In genomic region chr8:121313458-121313857, GRCm38 (mm10) we compare ENCODE assay signal across 15 mouse cellular contexts.
DNase-seq lines count a peak whose midpoint lies in the region; TF ChIP-seq lines count a peak whose summit lies in the region.
"Had no signal": no experiment of that assay in that cellular context is flagged by ENCODE, and none has a peak within 500 bp of the region (broad histone marks: within the 10 kb centered on the region; RNA-seq: fewer than 3 reads in every experiment).

No protein-coding gene starts in this region.

- no peaks in the 10 kb centered on the region for H3K27me3 ChIP-seq in testis, adult 2 months (ENCODE audit: control insufficient read depth, insufficient read depth, low read length)
- peaks cover 42% of the 10 kb centered on the region for H3K27me3 ChIP-seq in embryonic facial prominence, embryonic 10.5 days (replicated peaks; ENCODE audit: low read depth, poor library complexity, severe bottlenecking)
- H3K27me3 ChIP-seq: forebrain, embryonic 15.5 days; lung, embryonic 15.5 days had no signal

- no peaks in the 10 kb centered on the region for H3K4me1 ChIP-seq in testis, adult 2 months (ENCODE audit: control insufficient read depth, insufficient read depth, low read length)
- H3K4me1 ChIP-seq in embryonic facial prominence, embryonic 10.5 days: peaks cover 65% of the 10 kb centered on the region

- intact Hi-C loops in gastrocnemius, adult 2 months (cut with DNase I): no loop called here
- intact Hi-C loops in gastrocnemius, postnatal 36 days (cut with DNase I): no loop called here

- TF ChIP-seq POLR2A in testis, adult 2 months (IDR thresholded peaks at IDR 0.05; ENCODE audit: control insufficient read depth, low read depth, low read length): no peak

- 46% methylated on average over 6 of the region's 6 CpGs for WGBS in embryonic facial prominence, embryonic 10.5 days

- no peak for DNase-seq in gastrocnemius, adult 2 months
- no peak for DNase-seq in gastrocnemius, postnatal 36 days
- peak; percentile 41 for DNase-seq in kidney, postnatal 10 days
- DNase-seq in kidney, adult 8-10 months: no peak
- no peak for DNase-seq in testis, postnatal 10 days (ENCODE audit: low spot score)
- no peak for DNase-seq in embryonic facial prominence, embryonic 10.5 days (ENCODE audit: low spot score)
- DNase-seq in urinary bladder, postnatal 10 days (ENCODE audit: low spot score): no peak
- DNase-seq: cerebellum, adult 11-12 months; gastrocnemius, postnatal 25 days; kidney, postnatal 25 days had no signal

- TF ChIP-seq CTCF in gastrocnemius, adult 2 months (IDR thresholded peaks at IDR 0.05): peak; percentile 31
- TF ChIP-seq CTCF in testis, adult 2 months (IDR thresholded peaks at IDR 0.05; ENCODE audit: control insufficient read depth, insufficient read depth, insufficient replicate concordance, low read depth, low read length): peak; percentile 9; the same call in 1 of the 2 replicates

- no peak overlapping the region for H3K27ac ChIP-seq in gastrocnemius, adult 2 months
- H3K27ac ChIP-seq in testis, adult 2 months (ENCODE audit: control insufficient read depth, insufficient read depth, low read depth, low read length): no peak overlapping the region
- 0 out of 2 replicates have a peak overlapping the region, but pooled peaks have one; percentile 25 for H3K27ac ChIP-seq in embryonic facial prominence, embryonic 10.5 days (replicated peaks)
- H3K27ac ChIP-seq: embryonic facial prominence, embryonic 13.5 days; forebrain, embryonic 15.5 days; lung, embryonic 15.5 days had no signal

- no peaks in the 10 kb centered on the region for H3K9me3 ChIP-seq in embryonic facial prominence, embryonic 10.5 days
- H3K9me3 ChIP-seq: embryonic facial prominence, embryonic 13.5 days; forebrain, embryonic 15.5 days; lung, embryonic 15.5 days; midbrain, embryonic 10.5 days had no signal

- H3K4me3 ChIP-seq in gastrocnemius, adult 2 months: no peak overlapping the region
- no peak overlapping the region for H3K4me3 ChIP-seq in testis, adult 2 months (ENCODE audit: control insufficient read depth, low read depth, low read length)
- H3K4me3 ChIP-seq in embryonic facial prominence, embryonic 10.5 days: no peak overlapping the region
- H3K4me3 ChIP-seq: embryonic facial prominence, embryonic 13.5 days; forebrain, embryonic 15.5 days; lung, embryonic 15.5 days; midbrain, embryonic 10.5 days had no signal

- no peaks in the 10 kb centered on the region for H3K36me3 ChIP-seq in testis, adult 2 months (ENCODE audit: control insufficient read depth, insufficient read depth, low read length)
- H3K36me3 ChIP-seq in embryonic facial prominence, embryonic 10.5 days (replicated peaks): no peaks in the 10 kb centered on the region
- H3K36me3 ChIP-seq: embryonic facial prominence, embryonic 13.5 days; forebrain, embryonic 15.5 days; lung, embryonic 15.5 days; midbrain, embryonic 10.5 days had no signal
